Mouse (Mus musculus): Measurements from ENCODE around the gene Gm20826. TPM values are rescaled to one million over a fixed set of nuclear protein-coding genes. Genes with fewer than 3 reads are reported as not detected.
"Not testable (repeated sequence)": the region's sequence is repeated elsewhere in the genome, so short reads cannot be mapped to it uniquely, and the experiment has no call there.

Gm20826 gene
- polyA plus RNA-seq (2012; ENCODE audit: insufficient read depth, insufficient read length, missing spikeins): not detected in 2 replicates

DNA sequence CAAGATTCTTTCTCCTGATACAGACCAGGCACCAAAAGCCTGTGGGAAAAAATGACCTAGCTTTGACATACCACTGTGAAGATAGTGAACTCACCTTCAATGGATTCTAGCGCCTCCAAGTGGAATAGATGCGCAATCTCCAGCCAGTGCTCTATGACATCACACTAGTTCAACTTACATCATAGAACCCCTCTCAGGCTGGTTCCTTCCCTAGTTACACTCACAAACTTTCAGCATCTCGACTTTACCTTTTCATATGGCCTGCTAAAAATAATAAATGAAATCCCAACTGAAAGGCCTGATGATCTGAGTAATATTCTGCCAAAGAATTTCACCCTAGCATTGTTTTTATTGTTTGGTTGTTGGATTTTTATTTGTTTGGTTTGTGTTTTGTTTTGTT lies at the start of gene Gm20826:
TSS of gene Gm20826 (minus strand) at position 101 of the 400 bp plus-strand sequence.
- H3K4me3 ChIP-seq (ENCODE audit: insufficient read depth, low read depth, low read length); H3K27ac ChIP-seq (replicated peaks; ENCODE audit: low read depth, low read length); H3K4me1 ChIP-seq (ENCODE audit: control insufficient read depth, insufficient read depth, insufficient read length, low read length): not testable (repeated sequence)

Other genes starting within 250 kb of the Gm20826 start
- gene Gm21788, start 233.5 kb downstream of the Gm20826 start, polyA plus RNA-seq (2012; ENCODE audit: insufficient read depth, insufficient read length, missing spikeins): not detected in 2 replicates
- not detected in 2 replicates for gene Gm28576, start 84.5 kb upstream of the Gm20826 start, polyA plus RNA-seq (2012; ENCODE audit: insufficient read depth, insufficient read length, missing spikeins)

All from brown adipose tissue, adult 24 weeks (tissue).